Mouse (Mus musculus): ENCODE measurements around the gene Vps37c. TPM values are rescaled to one million over a fixed set of nuclear protein-coding genes. Genes with fewer than 3 reads are reported as not detected.

The Vps37c gene
- polyA plus RNA-seq, 1 experiment = 29.5 TPM

- Histone ChIP-seq H3K4me3 (replicated peaks; ENCODE audit: control insufficient read depth, low read depth, low read length) (no peak overlapping the region), H3K4me1 (ENCODE audit: control insufficient read depth, insufficient read depth, low read length) (peaks cover 6% of the 10 kb centered on the region), H3K27ac (ENCODE audit: control insufficient read depth, insufficient read depth, low read depth, low read length, poor library complexity) (no peak overlapping the region)
- 88% methylated on average over 4 of the region's 4 CpGs for WGBS
- TF ChIP-seq POLR2A (IDR thresholded peaks at IDR 0.05; ENCODE audit: borderline replicate concordance, control insufficient read depth, low read depth, low read length) (no peak), CTCF (IDR thresholded peaks at IDR 0.05; ENCODE audit: control insufficient read depth, insufficient read depth, low read length) (no peak)
Measured at GRCm38 (mm10) chr19:10691121-10691520, 2.6 kb downstream of the Vps37c start.

- no peak overlapping the region for H3K4me3 ChIP-seq (replicated peaks; ENCODE audit: control insufficient read depth, low read depth, low read length)
- no peak for TF ChIP-seq POLR2A (IDR thresholded peaks at IDR 0.05; ENCODE audit: borderline replicate concordance, control insufficient read depth, low read depth, low read length)
- no peak for TF ChIP-seq CTCF (IDR thresholded peaks at IDR 0.05; ENCODE audit: control insufficient read depth, insufficient read depth, low read length)
- peak overlapping the region; percentile 1; the same call in 1 of the 2 replicates for H3K27ac ChIP-seq (ENCODE audit: control insufficient read depth, insufficient read depth, low read depth, low read length, poor library complexity)
- peaks cover 6% of the 10 kb centered on the region for H3K4me1 ChIP-seq (ENCODE audit: control insufficient read depth, insufficient read depth, low read length)
- WGBS = 50% methylated on average over 3 of the region's 3 CpGs
Measured at GRCm38 (mm10) chr19:10691660-10692059, 3.1 kb downstream of the Vps37c start.

- Histone ChIP-seq H3K27ac (ENCODE audit: control insufficient read depth, insufficient read depth, low read depth, low read length, poor library complexity) (peak overlapping the region; percentile 29), H3K4me1 (ENCODE audit: control insufficient read depth, insufficient read depth, low read length) (peaks cover 6% of the 10 kb centered on the region), H3K4me3 (replicated peaks; ENCODE audit: control insufficient read depth, low read depth, low read length) (no peak overlapping the region)
- 52% methylated on average over 4 of the region's 4 CpGs for WGBS
- TF ChIP-seq POLR2A (IDR thresholded peaks at IDR 0.05; ENCODE audit: borderline replicate concordance, control insufficient read depth, low read depth, low read length) (no peak), CTCF (IDR thresholded peaks at IDR 0.05; ENCODE audit: control insufficient read depth, insufficient read depth, low read length) (no peak)
Measured at GRCm38 (mm10) chr19:10692361-10692760, 3.8 kb downstream of the Vps37c start.

GRCm38 (mm10) chr19:10693926-10694682 lies 5.6 kb downstream of the Vps37c start:
- peaks cover 6% of the 10 kb centered on the region for H3K4me1 ChIP-seq (ENCODE audit: control insufficient read depth, insufficient read depth, low read length)
- no peak overlapping the region for H3K4me3 ChIP-seq (replicated peaks; ENCODE audit: control insufficient read depth, low read depth, low read length)
- 39% methylated on average over 10 of the region's 10 CpGs for WGBS
- peak overlapping the region; percentile 72 for H3K27ac ChIP-seq (ENCODE audit: control insufficient read depth, insufficient read depth, low read depth, low read length, poor library complexity)
- TF ChIP-seq POLR2A (IDR thresholded peaks at IDR 0.05; ENCODE audit: borderline replicate concordance, control insufficient read depth, low read depth, low read length) = no peak
- no peak for TF ChIP-seq CTCF (IDR thresholded peaks at IDR 0.05; ENCODE audit: control insufficient read depth, insufficient read depth, low read length)

- no peak overlapping the region for H3K27ac ChIP-seq (ENCODE audit: control insufficient read depth, insufficient read depth, low read depth, low read length, poor library complexity)
- TF ChIP-seq CTCF (IDR thresholded peaks at IDR 0.05; ENCODE audit: control insufficient read depth, insufficient read depth, low read length) (no peak), POLR2A (IDR thresholded peaks at IDR 0.05; ENCODE audit: borderline replicate concordance, control insufficient read depth, low read depth, low read length) (no peak)
- H3K4me1 ChIP-seq (ENCODE audit: control insufficient read depth, insufficient read depth, low read length) = peaks cover 16% of the 10 kb centered on the region
- WGBS = 79% methylated on average over 7 of the region's 7 CpGs
- no peak overlapping the region for H3K4me3 ChIP-seq (replicated peaks; ENCODE audit: control insufficient read depth, low read depth, low read length)
Measured at GRCm38 (mm10) chr19:10695801-10696200, 7.3 kb downstream of the Vps37c start.

GRCm38 (mm10) chr19:10698131-10698991 lies 9.8 kb downstream of the Vps37c start:
- Histone ChIP-seq H3K4me3 (replicated peaks; ENCODE audit: control insufficient read depth, low read depth, low read length) (peak overlapping the region; percentile 36), H3K27ac (ENCODE audit: control insufficient read depth, insufficient read depth, low read depth, low read length, poor library complexity) (peak overlapping the region; percentile 91), H3K4me1 (ENCODE audit: control insufficient read depth, insufficient read depth, low read length) (peaks cover 23% of the 10 kb centered on the region)
- 14% methylated on average over 9 of the region's 9 CpGs for WGBS
- TF ChIP-seq POLR2A (IDR thresholded peaks at IDR 0.05; ENCODE audit: borderline replicate concordance, control insufficient read depth, low read depth, low read length) (no peak), CTCF (IDR thresholded peaks at IDR 0.05; ENCODE audit: control insufficient read depth, insufficient read depth, low read length) (no peak)

- WGBS = 53% methylated on average over 9 of the region's 9 CpGs
- TF ChIP-seq CTCF (IDR thresholded peaks at IDR 0.05; ENCODE audit: control insufficient read depth, insufficient read depth, low read length) = no peak
- TF ChIP-seq POLR2A (IDR thresholded peaks at IDR 0.05; ENCODE audit: borderline replicate concordance, control insufficient read depth, low read depth, low read length) = no peak
- Histone ChIP-seq H3K4me3 (replicated peaks; ENCODE audit: control insufficient read depth, low read depth, low read length) (peak overlapping the region; percentile 35), H3K4me1 (ENCODE audit: control insufficient read depth, insufficient read depth, low read length) (peaks cover 24% of the 10 kb centered on the region), H3K27ac (ENCODE audit: control insufficient read depth, insufficient read depth, low read depth, low read length, poor library complexity) (peak overlapping the region; percentile 87)
Measured at GRCm38 (mm10) chr19:10699851-10700250, 11.3 kb downstream of the Vps37c start.

Data from bone marrow, adult 2 months (tissue).